Mouse (Mus musculus) skeletal muscle tissue, postnatal 0 days (tissue): ENCODE results near the gene Rgs19. TPM values are rescaled to one million over a fixed set of nuclear protein-coding genes. Genes with fewer than 3 reads are reported as not detected.

Experiments
- polyA plus RNA-seq: library from polyadenylated mRNA; unstranded; fragments of >200 nt; fragmentation: Nextera tagmentation; extraction: Ambion mirVana; gene quantifications from 2 replicates; pipeline ENCODE4 v1.2.1, GENCODE M21; 2015

Rgs19 gene
- polyA plus RNA-seq = 16.7 and 22.8 TPM in 2 replicates

DNA sequence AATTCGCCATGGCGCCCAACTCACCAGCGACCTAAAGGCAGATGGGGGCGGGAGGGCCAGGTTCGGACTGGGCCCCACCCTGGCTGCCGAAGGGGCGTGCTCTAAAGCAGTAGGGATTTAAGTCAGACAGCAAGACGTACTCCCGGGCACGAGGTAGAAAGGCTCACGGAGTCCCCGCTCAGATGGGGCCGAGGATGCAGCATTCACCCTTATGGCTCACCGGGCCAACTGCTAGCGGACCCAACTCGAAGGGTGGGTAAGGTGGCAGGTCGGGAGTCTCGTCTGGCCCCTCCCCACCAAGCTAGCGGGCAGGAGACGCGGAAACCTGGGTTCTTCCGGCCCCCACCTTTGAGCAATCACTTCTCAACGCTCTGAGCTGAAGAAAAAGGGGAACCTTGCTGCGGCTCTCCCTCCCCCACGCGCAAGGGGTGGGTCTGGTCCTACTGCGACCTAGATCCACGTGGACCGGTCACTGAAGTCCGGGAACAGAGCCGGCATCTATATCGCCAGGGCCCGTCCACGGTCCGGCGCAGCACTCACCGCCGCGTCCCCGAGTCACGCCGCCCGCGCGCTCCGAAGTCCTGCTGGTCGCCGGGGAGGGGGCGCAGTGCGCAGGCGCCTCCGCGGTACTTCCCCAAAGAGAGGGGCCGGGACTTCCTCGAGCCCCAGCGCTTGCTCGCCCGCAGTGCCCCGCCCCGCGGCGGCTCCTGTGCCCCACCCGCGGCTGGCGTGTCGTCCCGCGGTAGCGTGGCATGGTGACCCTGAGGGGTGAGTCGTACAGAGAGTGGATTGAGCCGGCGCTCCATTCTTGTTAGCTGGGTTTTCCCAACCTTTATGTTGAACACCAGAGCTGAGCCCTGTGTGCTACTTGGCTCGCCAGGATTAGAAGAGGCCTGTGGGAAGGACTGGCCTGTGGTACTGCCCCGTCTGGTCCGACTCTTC is at the start of gene Rgs19:
Gene Rgs19 (minus strand): TSS at position 639 of the 942 bp plus-strand sequence.

DNA sequence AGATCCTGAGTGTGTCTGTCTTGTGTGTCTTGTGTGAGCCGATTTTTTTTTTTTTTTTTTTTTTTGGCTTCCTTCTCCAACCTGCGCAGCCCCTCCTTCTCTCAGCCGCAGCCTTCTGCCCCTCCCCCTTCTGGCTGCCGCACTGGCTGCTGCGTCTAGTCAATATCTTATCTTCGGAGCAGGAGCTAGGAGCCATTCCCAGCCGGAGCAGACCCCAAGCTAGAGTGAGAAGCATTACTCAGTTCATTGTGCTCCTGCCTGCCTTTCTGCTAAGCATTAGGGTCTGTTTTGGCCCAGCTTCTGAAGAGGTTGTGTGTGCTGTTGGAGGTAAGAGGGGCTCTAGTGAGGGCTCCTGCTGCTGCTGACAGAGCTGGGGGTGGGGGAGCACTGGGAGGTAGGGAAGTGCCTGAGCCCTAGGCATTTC is 21.1 kb upstream of the Rgs19 start, which contains the start of gene Oprl1:
Gene Oprl1 (plus strand): TSS at position 114 of the 424 bp plus-strand sequence.

DNA sequence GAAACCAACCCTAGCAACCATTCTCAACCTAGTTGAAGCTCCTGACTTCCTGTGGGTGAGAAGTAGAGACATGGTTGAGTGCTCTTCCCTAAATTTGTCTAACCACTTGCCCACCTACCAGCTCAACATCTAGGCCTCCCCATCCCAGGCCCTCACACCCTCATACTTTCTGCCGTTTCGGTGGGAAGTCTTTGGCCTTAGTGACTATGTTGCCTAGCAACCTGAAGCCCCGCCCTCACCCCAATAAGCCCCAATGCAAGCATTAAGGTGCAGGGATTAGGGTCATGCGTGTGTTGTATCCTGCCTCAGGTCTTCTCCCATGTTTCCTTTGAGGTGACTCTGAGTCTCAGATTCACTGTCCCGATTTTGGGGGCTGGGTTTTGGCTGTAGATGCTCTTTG is 4.5 kb upstream of the Rgs19 start, which contains the start of gene Lkaaear1:
Gene Lkaaear1 (minus strand): TSS at position 202 of the 400 bp plus-strand sequence.

DNA sequence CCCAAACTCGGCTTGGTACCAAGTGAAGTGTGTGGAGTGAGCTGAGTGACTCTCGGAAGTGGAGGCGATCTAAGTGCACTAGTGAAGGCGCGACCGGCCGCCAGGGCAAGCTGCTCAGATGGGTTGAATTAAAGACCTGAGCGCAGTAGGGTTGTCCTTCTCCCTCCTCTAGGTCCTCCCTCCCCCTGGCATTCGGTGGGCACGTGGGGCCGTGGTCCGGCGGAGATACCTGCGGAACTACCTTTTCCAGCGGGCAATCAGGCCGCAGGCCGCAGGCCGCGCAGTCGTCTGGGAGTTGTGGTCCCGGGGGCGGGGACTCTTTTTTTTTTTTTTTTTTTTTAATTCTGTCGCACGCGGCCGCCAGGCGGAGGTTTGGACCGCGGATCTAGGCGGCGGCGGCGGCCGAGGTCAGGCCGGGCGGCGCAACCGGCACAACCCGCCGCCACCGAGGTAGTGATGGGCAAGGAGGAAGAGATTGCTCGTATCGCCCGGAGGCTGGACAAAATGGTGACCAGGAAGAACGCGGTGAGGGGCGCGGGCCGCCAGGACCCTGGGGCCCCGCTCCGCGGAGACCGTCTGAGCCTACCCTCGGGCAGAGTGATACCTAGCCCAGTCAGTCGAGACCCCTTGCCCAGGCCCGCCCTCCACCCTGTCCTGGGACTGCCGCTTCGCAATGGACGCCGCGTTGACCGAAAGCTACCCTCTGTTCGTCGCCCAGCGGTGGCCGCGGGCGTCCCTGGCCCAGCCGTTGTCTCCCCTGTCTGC is 13.6 kb downstream of the Rgs19 start, which contains the start of gene Tcea2:
Gene Tcea2 (plus strand): TSS at position 360 of the 765 bp plus-strand sequence.

GRCm38 (mm10) chr2:181671326-181671725 is 22.5 kb downstream of the Rgs19 start, which contains the start of gene Sox18:
Gene Sox18, minus strand, starts transcription at chr2:181671640.

DNA sequence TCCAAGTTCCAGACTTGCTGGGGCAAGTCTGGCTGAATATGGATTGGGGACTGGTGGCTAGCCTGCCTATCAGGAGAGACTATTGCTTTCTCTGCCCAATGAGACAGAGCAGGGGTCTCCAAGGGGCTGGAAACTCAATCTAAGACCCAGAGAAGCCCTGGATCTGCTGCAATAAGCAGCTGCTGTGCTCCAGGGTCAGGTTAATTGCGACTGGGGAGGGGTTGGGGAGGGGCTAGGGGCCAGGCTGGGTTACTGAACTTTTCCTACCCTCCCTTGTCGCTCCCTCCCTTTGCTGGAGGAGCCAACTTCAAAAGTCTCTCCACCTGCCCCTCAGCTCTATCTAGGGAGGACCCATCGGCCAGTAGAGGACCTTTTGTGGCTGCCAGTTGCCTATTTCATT is 37.0 kb downstream of the Rgs19 start, which contains the start of gene Gm29797:
Gene Gm29797 (plus strand): TSS at position 301 of the 400 bp plus-strand sequence.

Other genes with a start within 250 kb of the Rgs19 start
- gene Zbtb46, start 234.6 kb downstream of the Rgs19 start, polyA plus RNA-seq = 5.7 and 6.2 TPM in 2 replicates
- gene Abhd16b, start 200.8 kb downstream of the Rgs19 start, polyA plus RNA-seq = 0.18 and 0.28 TPM in 2 replicates
- gene Tpd52l2, start 196.8 kb downstream of the Rgs19 start, polyA plus RNA-seq = 111 and 112 TPM in 2 replicates
- 67.9 and 68.2 TPM in 2 replicates for gene Dnajc5, start 173.5 kb downstream of the Rgs19 start, polyA plus RNA-seq
- gene Uckl1, start 109.1 kb downstream of the Rgs19 start, polyA plus RNA-seq = 47.7 and 48.8 TPM in 2 replicates
- 34.5 and 34.7 TPM in 2 replicates for gene Prpf6, start 102.1 kb downstream of the Rgs19 start, polyA plus RNA-seq
- 17.3 and 20.1 TPM in 2 replicates for gene Zfp512b, start 101.2 kb downstream of the Rgs19 start, polyA plus RNA-seq
- gene Samd10, start 94.8 kb downstream of the Rgs19 start, polyA plus RNA-seq = 2.4 and 2.5 TPM in 2 replicates
- gene Gm29797, start 36.9 kb downstream of the Rgs19 start, polyA plus RNA-seq = not detected in 2 replicates
- 37.8 and 41.7 TPM in 2 replicates for gene Sox18, start 22.3 kb downstream of the Rgs19 start, polyA plus RNA-seq
- gene Tcea2, start 13.7 kb downstream of the Rgs19 start, polyA plus RNA-seq = 8.4 and 10.0 TPM in 2 replicates
- gene Lkaaear1, start 4.5 kb upstream of the Rgs19 start, polyA plus RNA-seq = not detected in 2 replicates
- 0.14 and 0.18 TPM in 2 replicates for gene Oprl1, start 21.0 kb upstream of the Rgs19 start, polyA plus RNA-seq
- not detected in 2 replicates for gene Myt1, start 69.4 kb upstream of the Rgs19 start, polyA plus RNA-seq
- gene Pcmtd2, start 143.9 kb upstream of the Rgs19 start, polyA plus RNA-seq = 19.9 and 24.4 TPM in 2 replicates
- 16.1 and 19.0 TPM in 2 replicates for gene Polr3k, start 170.4 kb upstream of the Rgs19 start, polyA plus RNA-seq